ENCODE assay signal across 8 mouse cellular contexts in the genomic region with DNA sequence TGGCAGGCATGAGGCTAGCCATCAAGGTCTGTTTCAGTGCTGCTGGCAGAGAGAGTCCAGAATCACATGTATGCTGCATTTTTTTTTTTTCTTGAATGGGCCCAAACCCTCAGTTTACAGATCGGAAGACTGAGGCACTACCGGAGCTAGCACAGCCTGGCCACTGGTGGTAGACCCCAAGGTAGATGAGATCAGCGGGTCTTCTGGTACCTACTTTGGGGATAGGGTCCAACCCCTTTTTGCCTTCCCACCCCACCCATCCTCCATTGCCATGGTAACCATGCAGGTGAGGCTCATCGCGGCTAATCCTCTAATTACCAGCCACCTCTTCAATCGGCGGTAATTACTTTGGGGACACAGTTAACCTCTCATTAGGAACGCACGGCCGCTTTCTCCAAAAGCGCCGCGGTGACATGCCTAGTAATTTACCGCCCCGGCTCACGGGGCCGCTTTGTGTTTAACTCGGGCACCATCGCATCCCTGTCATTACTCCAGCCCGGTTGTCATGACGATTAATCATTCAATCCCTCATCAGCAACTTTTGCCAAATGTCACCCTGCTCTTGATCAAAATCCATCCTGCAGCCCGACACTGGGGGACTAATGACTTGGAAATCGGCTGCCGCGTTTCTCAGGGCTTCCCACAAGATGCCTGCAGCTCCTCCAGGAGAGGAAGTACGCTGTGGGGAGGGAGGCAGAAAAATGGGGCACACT. TPM values are rescaled to one million over a fixed set of nuclear protein-coding genes. Genes with fewer than 3 reads are reported as not detected.
DNase-seq lines count a peak whose midpoint lies in the region; ATAC-seq lines count a peak whose summit lies in the region.

No protein-coding gene starts in this region.

- H3K27me3 ChIP-seq in embryonic facial prominence, embryonic 15.5 days = peaks cover 31% of the 10 kb centered on the region

- peak overlapping the region; percentile 34 for H3K4me2 ChIP-seq in embryonic facial prominence, embryonic 15.5 days (replicated peaks)

- peak overlapping the region; percentile 22; the same call in 1 of the 2 replicates for H3K27ac ChIP-seq in embryonic facial prominence, embryonic 15.5 days (replicated peaks)

- no peaks in the 10 kb centered on the region for H3K36me3 ChIP-seq in embryonic facial prominence, embryonic 15.5 days

- no peak overlapping the region for H3K9ac ChIP-seq in embryonic facial prominence, embryonic 15.5 days

- H3K4me1 ChIP-seq in embryonic facial prominence, embryonic 15.5 days = peaks cover 27% of the 10 kb centered on the region

- H3K9me3 ChIP-seq in embryonic facial prominence, embryonic 15.5 days (replicated peaks) = no peaks in the 10 kb centered on the region

- 8% methylated on average over 26 of the region's 26 CpGs for WGBS in embryonic facial prominence, embryonic 15.5 days

- peak; percentile 36 for DNase-seq in left cerebral cortex, postnatal 4 days
- no peak for DNase-seq in left cerebral cortex, adult 9 months (ENCODE audit: low spot score in 2 of 2)
- DNase-seq in layer of hippocampus, postnatal 10 days (ENCODE audit: low spot score in 2 of 2) = peak; percentile 28 to 49
- DNase-seq in retina, embryonic 14.5 days (ENCODE audit: low spot score) = peak; percentile 82
- DNase-seq in adrenal gland, postnatal 10 days = no peak
- no peak for DNase-seq in spleen, postnatal 10 days (ENCODE audit: low spot score in 2 of 2)
- no peak for DNase-seq in spleen, adult 18-20 months

- intact Hi-C loops in left cerebral cortex, postnatal 4 days (cut with DNase I) = no loop called here

- H3K4me3 ChIP-seq in embryonic facial prominence, embryonic 15.5 days (replicated peaks) = peak overlapping the region; percentile 7; the same call in 1 of the 2 replicates

- no peak; the same call in 1 of the 2 replicates for ATAC-seq in embryonic facial prominence, embryonic 15.5 days (ENCODE audit: insufficient number of reproducible peaks, low FRiP score, low TSS enrichment, low read depth)

RNA-seq across cellular contexts. Expression of a gene that starts 30.4 kb away (rescaled TPM):
- 10 to 100 TPM in 1 of 2 experiments, 1 to 10 TPM in 1; 8.7 to 10.4 TPM for total RNA-seq in left cerebral cortex, postnatal 4 days (2021)
- polyA plus RNA-seq in embryonic facial prominence, embryonic 15.5 days (2015; fragmentation: Nextera tagmentation; extraction: Ambion mirVana) = 1.5 and 1.9 TPM in 2 replicates
- total RNA-seq in layer of hippocampus, postnatal 10 days (2021) = 1 to 10 TPM; 5.0 to 5.7 TPM
- total RNA-seq in adrenal gland, postnatal 10 days (2021) = 10 to 100 TPM; 29.5 to 56.8 TPM

Comparison
In these comparisons a context has a peak if more than half of its experiments do, and no peak if none do; other contexts are left out.
1. DNase-seq: peak in left cerebral cortex, postnatal 4 days (single experiment), layer of hippocampus, postnatal 10 days (2 of 2) and retina, embryonic 14.5 days (single experiment); none in left cerebral cortex, adult 9 months (0 of 2), adrenal gland, postnatal 10 days (single experiment), spleen, postnatal 10 days (0 of 2) and spleen, adult 18-20 months (0 of 2).